Mouse (Mus musculus) cerebellum, adult 9-11 months (tissue): Measurements from ENCODE around the gene Cnpy3.
"Not testable (repeated sequence)": the region's sequence is repeated elsewhere in the genome, so short reads cannot be mapped to it uniquely, and the experiment has no call there.

Experiments
- DNase-seq: peaks from one replicate; pipeline ENCODE4 v3.0.0; 2022

The Cnpy3 gene

GRCm38 (mm10) chr17:46751794-46752556 is at the start of gene Cnpy3:
Cnpy3 (minus strand) TSS chr17:46752214.
- peak; percentile 99 for DNase-seq

DNA sequence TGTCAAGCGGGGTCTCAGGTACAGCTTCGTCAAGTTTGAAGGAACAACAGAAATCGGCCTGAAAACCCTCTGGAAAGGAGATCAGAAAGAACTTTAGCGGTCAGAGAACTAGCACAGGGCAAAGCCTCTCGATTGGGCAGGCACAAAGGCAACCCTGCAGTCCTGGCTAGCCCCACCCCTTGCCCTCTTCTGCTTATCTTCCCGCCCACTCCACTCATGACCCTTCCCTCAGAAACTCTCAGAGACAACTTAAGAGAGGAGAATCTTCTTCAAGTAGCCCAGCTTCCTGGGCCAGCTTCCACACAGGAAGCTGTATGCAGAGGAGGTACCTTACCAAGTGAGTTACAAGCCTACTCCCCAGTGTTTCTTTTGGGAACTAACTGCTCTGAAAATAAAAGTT is 49.7 kb upstream of the Cnpy3 start:
- DNase-seq = no peak

DNA sequence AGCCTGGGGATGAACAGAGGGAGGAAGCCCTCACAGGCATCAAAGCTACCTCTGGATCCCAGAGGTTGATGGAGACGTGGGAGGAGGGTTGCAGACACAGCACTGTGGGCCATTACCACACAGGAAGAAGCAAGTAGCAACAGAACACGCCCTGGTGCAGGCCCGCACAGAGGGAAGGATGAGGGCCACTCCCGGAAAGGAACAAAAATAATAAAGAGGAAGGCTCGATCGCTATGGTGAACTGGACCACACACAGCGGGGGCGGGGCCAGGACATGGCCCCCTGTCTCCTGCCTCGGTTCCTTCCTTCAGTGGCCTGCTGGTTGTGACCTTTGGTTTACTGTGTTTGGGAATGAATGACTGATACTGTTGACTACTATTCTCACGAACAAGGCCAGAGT is 47.7 kb upstream of the Cnpy3 start:
- DNase-seq = no peak

DNA sequence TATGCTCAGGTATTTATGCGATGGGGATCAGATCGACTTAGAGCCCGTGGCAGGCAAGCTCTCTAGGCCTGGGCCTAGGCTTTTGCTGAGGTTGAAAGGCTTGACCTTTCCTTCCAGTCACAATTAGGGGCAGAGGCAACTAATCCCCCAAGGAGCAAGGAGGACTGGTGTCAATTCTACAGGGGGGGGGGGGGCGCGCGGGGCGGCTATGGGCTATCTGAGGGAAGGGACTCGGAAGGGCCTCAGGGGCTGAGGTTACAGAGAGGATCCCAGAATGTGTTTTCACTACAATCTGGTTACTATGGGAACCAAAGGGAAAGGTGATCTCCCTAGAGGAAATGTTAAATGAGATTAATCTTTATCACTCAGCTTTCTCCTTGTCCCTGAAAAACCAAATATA is 45.4 kb upstream of the Cnpy3 start:
- DNase-seq = no peak

DNA sequence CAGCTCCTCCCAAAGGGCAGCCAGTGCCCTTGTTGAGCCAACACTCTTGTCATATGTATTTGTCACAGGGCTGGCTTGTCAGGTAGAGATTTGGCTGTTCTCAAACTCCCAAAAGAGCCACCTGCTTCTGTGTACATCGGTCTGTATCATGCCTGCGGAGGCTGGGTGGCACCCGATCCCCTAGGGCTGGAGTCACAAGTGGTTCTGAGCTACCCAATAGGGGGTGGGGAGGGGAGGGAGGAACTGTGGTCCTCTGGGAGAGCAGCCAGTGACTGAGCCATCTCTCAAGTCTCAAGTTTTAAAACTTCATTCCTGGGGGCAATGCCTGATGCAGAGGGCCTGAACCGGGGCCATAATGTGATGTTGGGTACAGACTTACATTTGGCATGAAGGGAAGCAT is 44.7 kb upstream of the Cnpy3 start:
- no peak for DNase-seq

DNA sequence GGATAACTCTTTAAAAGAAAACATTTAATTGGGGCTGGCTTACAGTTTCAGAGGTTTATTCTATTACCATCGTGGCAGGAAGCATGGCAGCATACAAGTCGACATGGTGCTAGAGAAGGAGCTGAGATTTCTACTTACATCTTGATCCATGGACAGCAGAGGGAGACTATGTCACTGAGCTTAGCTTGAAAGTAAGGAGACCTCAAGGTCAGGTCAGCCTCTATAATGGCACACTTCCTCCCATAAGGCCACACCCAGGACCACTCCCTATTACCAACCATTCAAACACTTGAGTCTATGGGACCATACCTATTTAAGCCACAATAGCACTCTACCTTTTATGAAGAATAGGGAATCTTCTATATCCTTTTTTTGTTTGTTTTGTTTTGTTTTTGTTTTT is 40.9 kb upstream of the Cnpy3 start:
- DNase-seq = no peak

- DNase-seq = not testable (repeated sequence)
Observed at GRCm38 (mm10) chr17:46787974-46788373, 36.0 kb upstream of the Cnpy3 start.

DNA sequence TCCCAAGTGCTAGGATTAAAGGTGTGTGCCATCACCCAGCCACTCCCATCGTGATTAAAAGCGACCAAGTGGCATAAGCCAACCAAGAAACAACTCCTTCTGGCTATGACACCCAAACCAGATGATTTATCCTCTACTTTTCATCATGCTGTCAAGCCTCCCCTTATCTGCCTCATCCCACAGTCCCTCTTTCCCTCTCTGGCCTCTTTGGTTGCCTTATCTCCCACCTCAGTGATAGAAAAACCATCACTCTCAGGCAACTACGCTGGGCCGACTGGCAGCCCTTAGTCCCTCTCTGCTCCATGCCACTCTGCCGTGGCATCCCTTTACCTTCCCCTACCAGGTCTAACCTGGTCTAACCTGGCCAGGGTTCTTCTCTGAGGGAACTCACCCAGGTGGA is 34.9 kb upstream of the Cnpy3 start:
- DNase-seq = no peak

GRCm38 (mm10) chr17:46783222-46783565 is 31.2 kb upstream of the Cnpy3 start:
- DNase-seq = no peak

DNA sequence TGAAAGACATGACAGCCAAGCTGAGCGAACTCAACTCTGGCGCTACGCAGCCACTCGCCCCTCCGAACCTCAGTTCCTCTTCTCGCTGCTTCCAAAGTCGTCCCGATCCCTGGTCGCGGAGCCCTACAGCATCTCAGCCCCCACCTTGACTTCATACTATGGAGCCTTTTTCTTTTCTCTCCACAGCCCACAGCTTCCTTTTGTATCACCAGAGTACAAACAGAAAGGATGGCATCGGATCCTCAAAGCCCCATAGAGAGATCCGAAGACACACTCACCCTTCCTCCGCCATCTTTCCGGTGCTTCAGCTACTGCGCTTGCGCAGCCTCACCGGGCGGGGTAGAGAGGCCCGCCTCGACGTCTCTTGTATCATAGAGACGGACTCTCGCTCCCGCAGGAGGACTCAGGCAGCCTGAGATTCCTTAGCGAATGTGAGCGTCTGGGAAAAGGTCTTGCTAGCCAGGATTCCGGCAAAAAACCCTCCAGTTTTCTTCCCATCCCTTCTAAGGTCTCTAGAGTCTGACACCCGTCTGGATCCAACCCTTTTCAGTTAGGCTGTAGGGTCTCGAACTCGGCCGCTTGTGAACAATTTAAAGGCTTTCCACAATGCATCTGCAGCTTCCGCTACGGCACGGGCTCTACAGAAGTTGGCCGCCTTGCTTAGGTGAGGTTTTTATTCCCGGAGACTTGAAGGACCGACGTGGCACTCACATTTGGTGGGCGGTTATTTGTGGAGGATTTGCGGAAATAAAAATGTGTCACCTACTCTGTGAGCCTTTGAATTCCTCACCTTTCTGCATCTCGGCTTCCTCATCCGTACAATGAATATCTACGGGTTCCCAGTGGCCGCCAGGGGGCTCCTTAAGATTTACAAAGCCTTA is 30.6 kb upstream of the Cnpy3 start, which contains the start of gene Rpl7l1:
TSS of gene Rpl7l1 (minus strand) at position 332 of the 881 bp plus-strand sequence.
- DNase-seq = peak; percentile 92

DNA sequence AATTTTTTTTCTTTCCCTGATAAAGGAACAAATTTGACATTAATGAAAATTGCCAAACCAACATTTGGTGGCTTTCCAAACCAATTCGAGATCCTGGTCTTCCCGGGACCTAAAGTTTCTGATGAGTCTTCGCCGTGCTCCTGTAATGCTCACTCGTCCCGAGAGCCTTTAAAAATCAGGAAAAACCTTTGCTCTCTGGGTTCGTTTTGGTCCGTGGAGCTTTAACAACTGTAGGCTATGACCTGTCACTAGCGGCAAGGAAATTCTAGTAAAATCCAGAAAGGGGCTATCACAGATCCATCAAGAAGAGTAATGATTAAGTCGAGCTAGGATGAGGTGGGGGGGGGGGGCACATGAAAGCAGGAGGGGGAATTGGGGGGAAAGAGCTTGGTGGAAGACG is 29.9 kb upstream of the Cnpy3 start:
- DNase-seq = no peak

- no peak for DNase-seq
Observed at GRCm38 (mm10) chr17:46776087-46776486, 24.1 kb upstream of the Cnpy3 start.

- no peak for DNase-seq
Observed at GRCm38 (mm10) chr17:46775070-46775469, 23.1 kb upstream of the Cnpy3 start.

DNA sequence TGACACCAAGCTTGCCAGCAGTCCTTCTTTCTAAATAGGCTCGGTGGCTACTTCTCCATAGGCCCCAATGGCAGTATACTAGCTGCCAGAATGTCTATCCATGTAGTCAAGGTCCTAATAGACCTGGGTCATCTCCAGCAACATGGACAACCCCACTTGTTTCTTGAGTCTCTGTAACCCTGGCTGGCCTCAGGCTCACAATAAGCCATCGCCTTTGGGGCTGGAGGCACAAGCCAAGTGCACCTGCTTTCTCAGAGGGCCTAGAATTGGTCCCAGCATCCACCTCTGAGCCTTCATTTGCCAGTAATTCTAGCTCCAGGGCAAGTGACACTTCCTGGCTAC is 22.1 kb upstream of the Cnpy3 start:
- DNase-seq = no peak

DNA sequence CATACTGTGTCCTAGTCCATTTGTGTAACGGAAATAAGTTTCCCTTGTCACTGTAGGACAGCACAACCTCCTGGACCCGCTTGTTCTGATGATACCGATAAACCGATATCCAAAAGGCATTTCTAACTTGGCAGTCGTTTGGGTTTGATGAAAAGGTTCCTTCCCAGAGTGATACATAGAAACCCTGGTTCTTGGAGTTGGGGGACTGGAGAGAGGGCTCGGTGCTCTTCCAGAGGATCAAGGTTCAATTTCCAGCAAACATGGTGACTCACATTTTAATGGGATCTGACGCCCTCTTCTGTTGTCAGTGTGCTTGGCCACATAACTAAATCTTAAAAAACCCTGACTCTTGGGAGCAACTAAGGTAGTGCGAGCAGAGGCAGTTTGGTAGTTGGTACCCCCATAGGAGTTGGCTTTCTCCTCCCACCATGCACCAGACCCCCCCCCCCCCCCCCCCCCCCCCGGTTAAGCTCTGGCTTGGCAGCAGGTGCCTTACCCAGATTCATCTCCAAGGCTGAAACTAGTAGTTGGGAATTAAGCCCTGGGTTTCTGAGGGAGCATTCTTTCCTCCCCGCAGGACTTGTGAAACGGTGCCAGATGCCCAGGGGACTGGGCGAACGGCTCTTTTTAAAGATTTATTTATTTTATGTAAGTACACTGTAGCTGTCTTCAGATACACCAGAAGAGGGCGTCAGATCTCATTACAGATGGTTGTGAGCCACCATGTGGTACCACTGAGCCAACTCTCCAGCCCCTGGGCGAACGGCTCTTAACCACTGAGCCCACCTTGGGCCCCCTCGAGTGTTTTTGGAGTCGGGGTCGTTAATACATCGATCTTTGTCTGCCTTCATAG is 21.5 kb upstream of the Cnpy3 start:
- DNase-seq = no peak

GRCm38 (mm10) chr17:46772404-46773277 is 20.6 kb upstream of the Cnpy3 start, which contains the start of gene 2310039H08Rik:
2310039H08Rik (plus strand) TSS chr17:46772635.
- peak; percentile 87 for DNase-seq

DNA sequence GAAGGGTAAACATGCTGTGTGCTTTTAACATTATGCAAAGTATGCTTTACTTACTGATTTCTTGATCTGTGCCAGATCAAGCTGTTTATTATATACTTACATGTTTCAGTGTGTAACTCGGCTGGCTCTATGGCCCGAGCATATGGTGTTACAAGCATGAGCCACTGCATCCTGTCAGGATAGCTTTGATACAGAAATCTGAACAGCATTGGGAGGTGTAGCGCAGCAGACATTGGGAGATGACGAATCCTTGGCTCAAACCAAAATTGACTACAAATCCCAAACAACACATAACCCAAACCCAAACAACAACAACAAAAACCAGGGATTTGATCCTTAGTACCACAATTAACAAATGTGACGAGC is 20.0 kb upstream of the Cnpy3 start:
- no peak for DNase-seq

- no peak for DNase-seq
Observed at GRCm38 (mm10) chr17:46771616-46772015, 19.6 kb upstream of the Cnpy3 start.

DNA sequence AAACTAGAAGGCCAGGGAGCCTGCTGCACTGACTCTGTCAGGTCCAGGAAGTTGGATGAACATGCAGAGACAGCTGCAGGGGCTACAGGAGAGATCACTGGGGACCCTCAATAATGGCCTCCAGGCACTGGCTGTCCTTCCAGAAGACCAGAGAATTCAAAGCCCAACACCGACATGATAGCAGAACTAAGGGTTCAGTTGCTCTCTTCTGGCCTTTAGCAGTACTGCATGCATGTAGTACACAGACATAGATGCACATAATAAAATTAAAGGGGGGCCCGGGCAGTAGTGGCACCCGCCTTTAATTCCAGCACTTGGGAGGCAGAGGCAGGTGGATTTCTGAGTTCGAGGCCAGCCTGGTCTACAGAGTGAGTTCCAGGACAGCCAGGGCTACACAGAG is 19.0 kb upstream of the Cnpy3 start:
- no peak for DNase-seq

GRCm38 (mm10) chr17:46770546-46770945 is 18.5 kb upstream of the Cnpy3 start:
- no peak for DNase-seq

GRCm38 (mm10) chr17:46767868-46768267 is 15.9 kb upstream of the Cnpy3 start:
- no peak for DNase-seq

- not testable (repeated sequence) for DNase-seq
Observed at GRCm38 (mm10) chr17:46764916-46765315, 12.9 kb upstream of the Cnpy3 start.
